Mouse (Mus musculus) heart, embryonic 15.5 days (tissue): Measurements from ENCODE around the gene Mrgprf. TPM values are rescaled to one million over a fixed set of nuclear protein-coding genes. Genes with fewer than 3 reads are reported as not detected.

Experiments used
- ATAC-seq: fragments of 200-750 bp; cut with Nextera tagmentation; replicated peaks from 2 replicates; pipeline ENCODE4 v1.8.0; 2017; ENCODE audit warnings: low read depth, moderate TSS enrichment; ENCODE audit not compliant: insufficient number of reproducible peaks, insufficient read depth, low FRiP score
- H3K27ac ChIP-seq: fragments of 300-500 bp; sonication (generic); 2 replicates; pipeline ENCODE4 v1.5.1; 2015; ENCODE audit warnings: mild to moderate bottlenecking, inconsistent platforms
- H3K27me3 ChIP-seq: fragments of 300-500 bp; sonication (generic); 2 replicates; pipeline ENCODE4 v1.6.1; 2015; ENCODE audit warnings: inconsistent platforms
- H3K36me3 ChIP-seq: fragments of 300-500 bp; sonication (generic); 2 replicates; pipeline ENCODE4 v1.6.1; 2015; ENCODE audit warnings: mild to moderate bottlenecking, inconsistent platforms
- H3K4me1 ChIP-seq: fragments of 300-500 bp; sonication (generic); replicated peaks from 2 replicates; pipeline ENCODE4 v1.6.1; 2015; ENCODE audit warnings: inconsistent platforms
- H3K4me2 ChIP-seq: fragments of 300-500 bp; sonication (generic); 2 replicates; pipeline ENCODE4 v1.6.1; 2015; ENCODE audit warnings: inconsistent platforms, mild to moderate bottlenecking, moderate library complexity
- H3K4me3 ChIP-seq: fragments of 300-500 bp; sonication (generic); 2 replicates; pipeline ENCODE4 v1.5.1; 2015; ENCODE audit warnings: mild to moderate bottlenecking, inconsistent platforms
- H3K9ac ChIP-seq: fragments of 300-500 bp; sonication (generic); 2 replicates; pipeline ENCODE4 v1.6.1; 2015; ENCODE audit warnings: mild to moderate bottlenecking, inconsistent platforms
- H3K9me3 ChIP-seq: fragments of 300-500 bp; sonication (generic); replicated peaks from 2 replicates; pipeline ENCODE4 v1.6.1; 2016; ENCODE audit warnings: inconsistent platforms
- WGBS: fragments of 180-500 bp; shearing (Covaris S2); methylation state at CpG from one replicate; pipeline ENCODE4 v1.1.7; 2015; ENCODE audit warnings: mixed read lengths; 5-methylcytosine and 5-hydroxymethylcytosine counted together
- polyA plus RNA-seq: library from polyadenylated mRNA; unstranded; fragments of >200 nt; fragmentation: Nextera tagmentation; extraction: Ambion mirVana; gene quantifications from 2 replicates; pipeline ENCODE4 v1.2.1, GENCODE M21; 2015

The Mrgprf gene
- polyA plus RNA-seq, 1 experiment from 2014 or later, result 1.4 TPM

GRCm38 (mm10) chr7:145319481-145319880 is 18.9 kb downstream of the Mrgprf start:
- no peaks in the 10 kb centered on the region for H3K27me3 ChIP-seq
- no peak overlapping the region for H3K4me3 ChIP-seq
- no peaks in the 10 kb centered on the region for H3K4me1 ChIP-seq
- no peak for ATAC-seq
- no peaks in the 10 kb centered on the region for H3K9me3 ChIP-seq
- H3K9ac ChIP-seq, result no peak overlapping the region
- H3K36me3 ChIP-seq, result no peaks in the 10 kb centered on the region
- WGBS, result 61% methylated on average over 3 of the region's 3 CpGs
- no peak overlapping the region for H3K4me2 ChIP-seq
- no peak overlapping the region for H3K27ac ChIP-seq

- H3K4me3 ChIP-seq, result no peak overlapping the region
- WGBS, result 37% methylated on average over 4 of the region's 4 CpGs
- ATAC-seq, result no peak
- H3K27me3 ChIP-seq, result no peaks in the 10 kb centered on the region
- no peak overlapping the region for H3K4me2 ChIP-seq
- H3K9me3 ChIP-seq, result no peaks in the 10 kb centered on the region
- no peaks in the 10 kb centered on the region for H3K36me3 ChIP-seq
- H3K4me1 ChIP-seq, result no peaks in the 10 kb centered on the region
- no peak overlapping the region for H3K9ac ChIP-seq
- no peak overlapping the region for H3K27ac ChIP-seq
Observed at GRCm38 (mm10) chr7:145323607-145324006, 23.0 kb downstream of the Mrgprf start.

- no peaks in the 10 kb centered on the region for H3K9me3 ChIP-seq
- H3K4me3 ChIP-seq, result no peak overlapping the region
Observed at GRCm38 (mm10) chr7:145325697-145326096, 25.1 kb downstream of the Mrgprf start.

GRCm38 (mm10) chr7:145329982-145330381 is 29.4 kb downstream of the Mrgprf start:
- Histone ChIP-seq H3K36me3 (no peaks in the 10 kb centered on the region), H3K4me2 (no peak overlapping the region), H3K4me1 (peaks cover 19% of the 10 kb centered on the region), H3K27me3 (no peaks in the 10 kb centered on the region), H3K4me3 (no peak overlapping the region), H3K9me3 (no peaks in the 10 kb centered on the region), H3K27ac (no peak overlapping the region), H3K9ac (no peak overlapping the region)
- 52% methylated on average over 2 of the region's 2 CpGs for WGBS
- no peak for ATAC-seq

More at GRCm38 (mm10) chr7:145325697-145326096, 25.1 kb downstream of the Mrgprf start:
- Histone ChIP-seq H3K36me3 (no peaks in the 10 kb centered on the region), H3K27me3 (no peaks in the 10 kb centered on the region), H3K27ac (no peak overlapping the region), H3K9ac (no peak overlapping the region), H3K4me1 (peaks cover 3% of the 10 kb centered on the region; the same call in 1 of the 2 replicates), H3K4me2 (no peak overlapping the region)
- no peak for ATAC-seq
- 25% methylated on average over 2 of the region's 2 CpGs for WGBS

GRCm38 (mm10) chr7:145330641-145331040 is 30.0 kb downstream of the Mrgprf start:
- no peaks in the 10 kb centered on the region for H3K9me3 ChIP-seq
- no peak for ATAC-seq
- H3K4me2 ChIP-seq, result no peak overlapping the region
- no peaks in the 10 kb centered on the region for H3K36me3 ChIP-seq
- H3K27ac ChIP-seq, result 0 out of 2 replicates have a peak overlapping the region, but pooled peaks have one; percentile 2
- WGBS, result 38% methylated on average over 2 of the region's 2 CpGs
- no peak overlapping the region for H3K9ac ChIP-seq
- H3K4me3 ChIP-seq, result no peak overlapping the region
- H3K27me3 ChIP-seq, result no peaks in the 10 kb centered on the region
- peaks cover 19% of the 10 kb centered on the region for H3K4me1 ChIP-seq

GRCm38 (mm10) chr7:145332376-145333041 is 31.9 kb downstream of the Mrgprf start:
- Histone ChIP-seq H3K4me3 (no peak overlapping the region), H3K27me3 (no peaks in the 10 kb centered on the region), H3K9ac (no peak overlapping the region), H3K4me2 (no peak overlapping the region), H3K27ac (peak overlapping the region; percentile 27; the same call in 1 of the 2 replicates), H3K36me3 (no peaks in the 10 kb centered on the region), H3K9me3 (no peaks in the 10 kb centered on the region), H3K4me1 (peaks cover 19% of the 10 kb centered on the region)
- 9% methylated on average over 1 of the region's 1 CpGs for WGBS
- no peak for ATAC-seq

GRCm38 (mm10) chr7:145333936-145334335 is 33.3 kb downstream of the Mrgprf start:
- Histone ChIP-seq H3K27me3 (no peaks in the 10 kb centered on the region), H3K27ac (no peak overlapping the region), H3K9ac (no peak overlapping the region), H3K4me3 (no peak overlapping the region), H3K4me2 (no peak overlapping the region), H3K4me1 (peaks cover 19% of the 10 kb centered on the region), H3K36me3 (no peaks in the 10 kb centered on the region), H3K9me3 (no peaks in the 10 kb centered on the region)
- no peak for ATAC-seq
- 85% methylated on average over 6 of the region's 6 CpGs for WGBS

GRCm38 (mm10) chr7:145334428-145335027 is 33.9 kb downstream of the Mrgprf start:
- no peaks in the 10 kb centered on the region for H3K27me3 ChIP-seq
- no peak for ATAC-seq

GRCm38 (mm10) chr7:145335199-145335598 is 34.6 kb downstream of the Mrgprf start:
- no peak overlapping the region for H3K27ac ChIP-seq
- no peak overlapping the region for H3K4me3 ChIP-seq
- H3K27me3 ChIP-seq, result no peaks in the 10 kb centered on the region
- H3K36me3 ChIP-seq, result no peaks in the 10 kb centered on the region
- no peak overlapping the region for H3K9ac ChIP-seq
- H3K9me3 ChIP-seq, result no peaks in the 10 kb centered on the region
- H3K4me1 ChIP-seq, result peaks cover 19% of the 10 kb centered on the region
- no peak for ATAC-seq
- no peak overlapping the region for H3K4me2 ChIP-seq

More at GRCm38 (mm10) chr7:145334428-145335027, 33.9 kb downstream of the Mrgprf start:
- no peak overlapping the region for H3K9ac ChIP-seq
- H3K9me3 ChIP-seq, result no peaks in the 10 kb centered on the region
- no peak overlapping the region for H3K4me3 ChIP-seq
- H3K27ac ChIP-seq, result no peak overlapping the region
- H3K4me1 ChIP-seq, result peaks cover 19% of the 10 kb centered on the region
- no peak overlapping the region for H3K4me2 ChIP-seq
- 47% methylated on average over 4 of the region's 4 CpGs for WGBS
- no peaks in the 10 kb centered on the region for H3K36me3 ChIP-seq

GRCm38 (mm10) chr7:145335616-145336332 is 35.1 kb downstream of the Mrgprf start:
- Histone ChIP-seq H3K4me2 (no peak overlapping the region), H3K27ac (no peak overlapping the region), H3K36me3 (no peaks in the 10 kb centered on the region), H3K27me3 (no peaks in the 10 kb centered on the region), H3K4me3 (no peak overlapping the region), H3K9ac (no peak overlapping the region), H3K9me3 (no peaks in the 10 kb centered on the region), H3K4me1 (peaks cover 16% of the 10 kb centered on the region)
- no peak for ATAC-seq
- WGBS, result 85% methylated on average over 3 of the region's 3 CpGs

- no peak for ATAC-seq
- H3K4me2 ChIP-seq, result no peak overlapping the region
- peaks cover 7% of the 10 kb centered on the region for H3K4me1 ChIP-seq
- H3K9me3 ChIP-seq, result no peaks in the 10 kb centered on the region
- no peak overlapping the region for H3K9ac ChIP-seq
- H3K4me3 ChIP-seq, result no peak overlapping the region
- no peaks in the 10 kb centered on the region for H3K36me3 ChIP-seq
- H3K27ac ChIP-seq, result no peak overlapping the region
- H3K27me3 ChIP-seq, result no peaks in the 10 kb centered on the region
- WGBS, result 52% methylated on average over 2 of the region's 2 CpGs
Observed at GRCm38 (mm10) chr7:145337889-145338288, 37.3 kb downstream of the Mrgprf start.
